Mouse (Mus musculus) spleen, adult 2 months (tissue): ENCODE measurements around the gene Ocln.

Experiments
- CTCF ChIP-seq: fragments of 200-500 bp; IDR thresholded peaks from 2 replicates; pipeline ENCODE4 v1.5.1; 2011; ENCODE audit warnings: mild to moderate bottlenecking, inconsistent platforms; ENCODE audit not compliant: insufficient read depth, insufficient read length, insufficient replicate concordance; ENCODE audit errors: extremely low read depth
- POLR2A ChIP-seq: fragments of 200-500 bp; IDR thresholded peaks from 2 replicates; pipeline ENCODE4 v1.6.1; 2011; ENCODE audit warnings: low read depth, low read length, inconsistent platforms

- TF ChIP-seq CTCF (no peak), POLR2A (no peak)
These were observed at the start of gene Ocln for GRCm38 (mm10) chr13:100552369-100553041.
